ENCODE assay signal across 8 mouse cellular contexts in the genomic region with DNA sequence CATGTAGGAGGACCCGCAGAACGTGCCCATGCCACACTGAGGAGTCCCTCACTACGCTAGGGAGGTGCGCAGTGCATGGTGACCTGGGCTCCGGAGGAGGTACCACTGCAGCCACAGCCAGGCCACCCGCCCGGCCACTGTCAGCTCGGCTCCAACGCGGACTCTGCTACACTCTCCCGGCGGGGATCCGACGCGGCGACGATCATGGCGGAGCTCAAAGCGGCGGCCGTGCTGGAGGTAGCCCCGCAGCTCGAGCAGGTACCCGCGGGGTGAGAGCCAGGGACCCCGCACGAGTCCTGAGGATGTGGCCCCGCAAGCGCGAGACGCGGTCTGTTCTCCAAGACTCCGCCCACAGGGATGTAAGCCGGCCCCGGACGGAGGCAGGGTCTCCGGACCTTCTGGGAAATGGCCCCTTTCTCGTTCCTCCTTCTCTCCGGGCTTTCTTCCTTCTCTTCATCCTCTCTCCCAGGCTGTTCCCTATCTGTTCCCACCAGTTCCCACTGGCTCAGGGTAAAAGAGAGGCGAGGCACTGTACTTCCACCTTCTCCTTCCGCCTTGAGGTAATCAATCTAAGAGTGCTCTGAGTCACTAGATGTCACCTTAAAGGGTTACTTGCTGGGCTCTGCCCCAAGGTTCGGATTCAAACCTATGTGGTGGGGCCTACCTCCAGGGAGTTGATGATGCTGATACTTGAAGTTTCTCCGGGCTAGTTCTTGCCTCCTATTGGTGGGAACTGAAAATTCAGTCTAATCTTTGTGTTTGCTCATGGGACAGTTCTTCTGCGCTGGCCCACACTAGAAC. TPM values are rescaled to one million over a fixed set of nuclear protein-coding genes. Genes with fewer than 3 reads are reported as not detected.
A peak's percentile ranks its signal among the peaks of the same experiment; 100 is the strongest.
DNase-seq lines count a peak whose midpoint lies in the region; ATAC-seq and TF ChIP-seq lines count a peak whose summit lies in the region.

No protein-coding gene starts in this region.

- H3K4me2 ChIP-seq in forebrain, embryonic 14.5 days (ENCODE audit: low read length), result peak overlapping the region; percentile 90
- H3K4me2 ChIP-seq in neural tube, embryonic 11.5 days (ENCODE audit: low read depth), result peak overlapping the region; percentile 89

- peak overlapping the region; percentile 62 for H3K4me3 ChIP-seq in cerebellum, adult 2 months (replicated peaks; ENCODE audit: insufficient read depth, low read depth, low read length)
- peak overlapping the region; percentile 55 for H3K4me3 ChIP-seq in forebrain, embryonic 14.5 days (ENCODE audit: low read depth, low read length)
- H3K4me3 ChIP-seq in limb, embryonic 10.5 days, result peak overlapping the region; percentile 84
- peak overlapping the region; percentile 61 for H3K4me3 ChIP-seq in neural tube, embryonic 11.5 days (ENCODE audit: low read depth, low read length)

- 3% methylated on average over 44 of the region's 44 CpGs for WGBS in cerebellum, adult 2 months
- 2% methylated on average over 44 of the region's 44 CpGs for WGBS in forebrain, embryonic 14.5 days
- WGBS in limb, embryonic 10.5 days, result 3% methylated on average over 44 of the region's 44 CpGs
- 2% methylated on average over 44 of the region's 44 CpGs for WGBS in neural tube, embryonic 11.5 days

- H3K36me3 ChIP-seq in forebrain, embryonic 14.5 days (ENCODE audit: control insufficient read depth, insufficient read depth, low read length), result no peaks in the 10 kb centered on the region
- peaks cover 7% of the 10 kb centered on the region for H3K36me3 ChIP-seq in limb, embryonic 10.5 days
- no peaks in the 10 kb centered on the region for H3K36me3 ChIP-seq in neural tube, embryonic 11.5 days (ENCODE audit: control insufficient read depth, insufficient read depth, low read length)

- H3K9me3 ChIP-seq in forebrain, embryonic 14.5 days (replicated peaks; ENCODE audit: control insufficient read depth, low read length), result no peaks in the 10 kb centered on the region
- no peaks in the 10 kb centered on the region for H3K9me3 ChIP-seq in limb, embryonic 10.5 days (replicated peaks)
- no peaks in the 10 kb centered on the region for H3K9me3 ChIP-seq in neural tube, embryonic 11.5 days (ENCODE audit: control insufficient read depth, low read length)

- 0 out of 2 replicates have a peak, but pooled peaks cover 3% of the 10 kb centered on the region for H3K4me1 ChIP-seq in cerebellum, adult 2 months (ENCODE audit: control insufficient read depth, insufficient read depth, low read length)
- H3K4me1 ChIP-seq in forebrain, embryonic 14.5 days (ENCODE audit: control insufficient read depth, insufficient read depth, low read length), result 0 out of 2 replicates have a peak, but pooled peaks cover 2% of the 10 kb centered on the region
- peaks cover 22% of the 10 kb centered on the region for H3K4me1 ChIP-seq in limb, embryonic 10.5 days
- H3K4me1 ChIP-seq in neural tube, embryonic 11.5 days (ENCODE audit: control insufficient read depth, insufficient read depth, low read length), result peaks cover 4% of the 10 kb centered on the region

- no peaks in the 10 kb centered on the region; the same call in 1 of the 2 replicates for H3K27me3 ChIP-seq in cerebellum, adult 2 months (ENCODE audit: control insufficient read depth, insufficient read depth, low read length)
- H3K27me3 ChIP-seq in forebrain, embryonic 14.5 days (replicated peaks; ENCODE audit: control insufficient read depth, insufficient read depth, low read length), result no peaks in the 10 kb centered on the region
- peaks cover 8% of the 10 kb centered on the region for H3K27me3 ChIP-seq in limb, embryonic 10.5 days (ENCODE audit: low read depth, poor library complexity, severe bottlenecking)
- no peaks in the 10 kb centered on the region for H3K27me3 ChIP-seq in neural tube, embryonic 11.5 days (ENCODE audit: control insufficient read depth, insufficient read depth, low read length)

- H3K27ac ChIP-seq in cerebellum, adult 2 months (ENCODE audit: insufficient read depth, low read length), result no peak overlapping the region
- H3K27ac ChIP-seq in forebrain, embryonic 14.5 days (ENCODE audit: low read depth, low read length), result no peak overlapping the region
- peak overlapping the region; percentile 91 for H3K27ac ChIP-seq in limb, embryonic 10.5 days
- no peak overlapping the region for H3K27ac ChIP-seq in neural tube, embryonic 11.5 days (ENCODE audit: low read depth, low read length)

- H3K9ac ChIP-seq in forebrain, embryonic 14.5 days (ENCODE audit: low read length), result peak overlapping the region; percentile 69
- peak overlapping the region; percentile 77 for H3K9ac ChIP-seq in neural tube, embryonic 11.5 days (ENCODE audit: low read length)

- DNase-seq in cerebellum, adult 2 months, result peak in 1 of 2 experiments; percentile 2
- no peak for DNase-seq in cerebellum, adult 18-20 months
- peak; percentile 14 for DNase-seq in ovary, postnatal 36 days (ENCODE audit: low spot score)
- no peak for DNase-seq in ovary, postnatal 14 days (ENCODE audit: low spot score)
- DNase-seq in forebrain, embryonic 14.5 days (ENCODE audit: low spot score), result peak; percentile 49
- peak; percentile 70 for DNase-seq in limb, embryonic 10.5 days (ENCODE audit: low spot score)
- DNase-seq in neural tube, embryonic 11.5 days (ENCODE audit: low spot score), result peak; percentile 58
- no peak for DNase-seq in right cerebral cortex, adult 2 months (ENCODE audit: low spot score in 2 of 2)

- ATAC-seq in forebrain, embryonic 14.5 days, result peak; percentile 76
- ATAC-seq in neural tube, embryonic 11.5 days (ENCODE audit: insufficient read depth, low FRiP score, low TSS enrichment), result peak; percentile 68

- no peak for TF ChIP-seq CTCF in cerebellum, adult 2 months (IDR thresholded peaks at IDR 0.05; ENCODE audit: borderline replicate concordance, insufficient read depth, low read depth, low read length)

- no peak for TF ChIP-seq POLR2A in cerebellum, adult 2 months (IDR thresholded peaks at IDR 0.05; ENCODE audit: borderline replicate concordance, insufficient read depth, low read length)

RNA-seq across cellular contexts. Expression of a gene that starts 23.7 kb away (rescaled TPM):
- 4.9 and 5.8 TPM in 2 replicates for polyA plus RNA-seq in cerebellum, adult 2 months (2012; rRNA removed)
- polyA plus RNA-seq in forebrain, embryonic 14.5 days (2014; fragmentation: Nextera tagmentation; extraction: Ambion mirVana), result 27.2 and 33.6 TPM in 2 replicates
- 63.6 and 92.5 TPM in 2 replicates for polyA plus RNA-seq in limb, embryonic 10.5 days (2016; fragmentation: Nextera tagmentation; extraction: Ambion mirVana)
- 105 and 114 TPM in 2 replicates for polyA plus RNA-seq in neural tube, embryonic 11.5 days (2014; fragmentation: Nextera tagmentation; extraction: Ambion mirVana)

RNA-seq across cellular contexts. Expression of a gene that starts 51.7 kb away (rescaled TPM):
- 0.72 and 0.93 TPM in 2 replicates for polyA plus RNA-seq in cerebellum, adult 2 months (2012; rRNA removed)
- 0.77 and 1.3 TPM in 2 replicates for polyA plus RNA-seq in forebrain, embryonic 14.5 days (2014; fragmentation: Nextera tagmentation; extraction: Ambion mirVana)
- 0.74 and 1.2 TPM in 2 replicates for polyA plus RNA-seq in limb, embryonic 10.5 days (2016; fragmentation: Nextera tagmentation; extraction: Ambion mirVana)
- 1.7 and 2.1 TPM in 2 replicates for polyA plus RNA-seq in neural tube, embryonic 11.5 days (2014; fragmentation: Nextera tagmentation; extraction: Ambion mirVana)

Comparison
In these comparisons a context has a peak if more than half of its experiments do, and no peak if none do; other contexts are left out.
1. DNase-seq: peak in ovary, postnatal 36 days (single experiment), forebrain, embryonic 14.5 days (single experiment), limb, embryonic 10.5 days (single experiment) and neural tube, embryonic 11.5 days (single experiment); none in cerebellum, adult 18-20 months (0 of 2), ovary, postnatal 14 days (single experiment) and right cerebral cortex, adult 2 months (0 of 2).
2. Peak in every context shown above with its lines, with median percentiles within 50 percentile points of each other: H3K4me3 ChIP-seq.